Mouse (Mus musculus) embryonic facial prominence, embryonic 10.5 days (tissue): ENCODE measurements around the gene Adam1a. TPM values are rescaled to one million over a fixed set of nuclear protein-coding genes. Genes with fewer than 3 reads are reported as not detected.

Experiments used
- DNase-seq: peaks from one replicate; pipeline ENCODE4 v3.0.0-alpha.2; 2017; ENCODE audit warnings: low spot score
- H3K27ac ChIP-seq: fragments of 300-500 bp; sonication (generic); replicated peaks from 2 replicates; pipeline ENCODE4 v1.5.1; 2016; ENCODE audit warnings: mild to moderate bottlenecking
- H3K27me3 ChIP-seq: fragments of 300-500 bp; sonication (generic); replicated peaks from 2 replicates; pipeline ENCODE4 v1.6.1; 2016; ENCODE audit warnings: low read depth, mild to moderate bottlenecking; ENCODE audit not compliant: poor library complexity, severe bottlenecking
- H3K36me3 ChIP-seq: fragments of 300-500 bp; sonication (generic); replicated peaks from 2 replicates; pipeline ENCODE4 v1.6.1; 2016; ENCODE audit warnings: mild to moderate bottlenecking, moderate library complexity
- H3K4me1 ChIP-seq: fragments of 300-500 bp; sonication (generic); 2 replicates; pipeline ENCODE4 v1.6.1; 2016
- H3K4me3 ChIP-seq: fragments of 300-500 bp; sonication (generic); 2 replicates; pipeline ENCODE4 v1.5.1; 2016; ENCODE audit warnings: mild to moderate bottlenecking, moderate library complexity
- H3K9me3 ChIP-seq: fragments of 300-500 bp; sonication (generic); 2 replicates; pipeline ENCODE4 v1.6.1; 2016; ENCODE audit warnings: mild to moderate bottlenecking
- WGBS: fragments of 180-500 bp; shearing (Covaris S2); methylation state at CpG from one replicate; pipeline ENCODE4 v1.1.7; 2016; 5-methylcytosine and 5-hydroxymethylcytosine counted together
- polyA plus RNA-seq: library from polyadenylated mRNA; unstranded; fragments of >200 nt; fragmentation: Nextera tagmentation; extraction: Ambion mirVana; gene quantifications from 2 replicates; pipeline ENCODE4 v1.2.1, GENCODE M21; 2016

Gene Adam1a
- polyA plus RNA-seq, 1 experiment from 2014 or later, result 1.6 TPM

GRCm38 (mm10) chr5:121546530-121546895 lies 1.2 kb upstream of the Adam1a start:
- DNase-seq, result peak; percentile 59
- Histone ChIP-seq H3K9me3 (no peaks in the 10 kb centered on the region), H3K36me3 (no peaks in the 10 kb centered on the region), H3K27me3 (no peaks in the 10 kb centered on the region), H3K4me3 (peak overlapping the region; percentile 92), H3K4me1 (peaks cover 28% of the 10 kb centered on the region), H3K27ac (peak overlapping the region; percentile 99)
- 46% methylated on average over 6 of the region's 6 CpGs for WGBS

- Histone ChIP-seq H3K9me3 (no peaks in the 10 kb centered on the region), H3K4me1 (peaks cover 28% of the 10 kb centered on the region), H3K27me3 (no peaks in the 10 kb centered on the region), H3K36me3 (0 out of 2 replicates have a peak, but pooled peaks cover 1% of the 10 kb centered on the region), H3K27ac (peak within 1 kb of the TSS; percentile 99), H3K4me3 (peak within 1 kb of the TSS; percentile 92)
- DNase-seq, result peak; percentile 98
- WGBS, result 2% methylated on average over 55 of the region's 55 CpGs
Observed at GRCm38 (mm10) chr5:121545793-121546529, 679 bp upstream of the Adam1a start, which contains the start of gene Mapkapk5. Gene Mapkapk5, minus strand, starts transcription at chr5:121545905.

- peaks cover 28% of the 10 kb centered on the region for H3K4me1 ChIP-seq
- 81% methylated on average over 3 of the region's 3 CpGs for WGBS
- no peak for DNase-seq
- no peak overlapping the region for H3K4me3 ChIP-seq
- H3K27me3 ChIP-seq, result no peaks in the 10 kb centered on the region
- peaks cover 23% of the 10 kb centered on the region for H3K36me3 ChIP-seq
- no peak overlapping the region for H3K27ac ChIP-seq
- no peaks in the 10 kb centered on the region for H3K9me3 ChIP-seq
Observed at GRCm38 (mm10) chr5:121543370-121543769, 1.9 kb downstream of the Adam1a start.

- DNase-seq, result no peak
- H3K9me3 ChIP-seq, result no peaks in the 10 kb centered on the region
- H3K36me3 ChIP-seq, result peaks cover 45% of the 10 kb centered on the region
- no peaks in the 10 kb centered on the region for H3K27me3 ChIP-seq
- WGBS, result 91% methylated on average over 7 of the region's 7 CpGs
- peaks cover 22% of the 10 kb centered on the region for H3K4me1 ChIP-seq
- H3K27ac ChIP-seq, result no peak overlapping the region
- no peak overlapping the region for H3K4me3 ChIP-seq
Observed at GRCm38 (mm10) chr5:121541235-121541634, 4.0 kb downstream of the Adam1a start.

GRCm38 (mm10) chr5:121540066-121540465 lies 5.2 kb downstream of the Adam1a start:
- Histone ChIP-seq H3K9me3 (no peaks in the 10 kb centered on the region), H3K27ac (no peak overlapping the region), H3K27me3 (no peaks in the 10 kb centered on the region), H3K4me3 (no peak overlapping the region), H3K4me1 (peaks cover 22% of the 10 kb centered on the region), H3K36me3 (peaks cover 56% of the 10 kb centered on the region)
- no peak for DNase-seq
- WGBS, result 92% methylated on average over 5 of the region's 5 CpGs

GRCm38 (mm10) chr5:121537588-121537987 lies 7.7 kb downstream of the Adam1a start:
- H3K4me3 ChIP-seq, result no peak overlapping the region
- H3K9me3 ChIP-seq, result no peaks in the 10 kb centered on the region
- no peak for DNase-seq
- peaks cover 79% of the 10 kb centered on the region for H3K36me3 ChIP-seq
- 83% methylated on average over 2 of the region's 2 CpGs for WGBS
- no peaks in the 10 kb centered on the region for H3K27me3 ChIP-seq
- no peak overlapping the region for H3K27ac ChIP-seq
- H3K4me1 ChIP-seq, result peaks cover 5% of the 10 kb centered on the region; the same call in 1 of the 2 replicates

- Histone ChIP-seq H3K4me1 (no peaks in the 10 kb centered on the region), H3K27ac (no peak overlapping the region), H3K9me3 (no peaks in the 10 kb centered on the region), H3K4me3 (no peak overlapping the region), H3K27me3 (no peaks in the 10 kb centered on the region), H3K36me3 (peaks cover 85% of the 10 kb centered on the region)
- no peak for DNase-seq
- 82% methylated on average over 7 of the region's 7 CpGs for WGBS
Observed at GRCm38 (mm10) chr5:121536921-121537555, 8.2 kb downstream of the Adam1a start.

GRCm38 (mm10) chr5:121535116-121535515 lies 10.2 kb downstream of the Adam1a start:
- Histone ChIP-seq H3K4me1 (no peaks in the 10 kb centered on the region), H3K27ac (no peak overlapping the region), H3K9me3 (no peaks in the 10 kb centered on the region), H3K27me3 (no peaks in the 10 kb centered on the region), H3K36me3 (peaks cover 97% of the 10 kb centered on the region), H3K4me3 (no peak overlapping the region)
- WGBS, result 91% methylated on average over 3 of the region's 3 CpGs
- no peak for DNase-seq

- H3K9me3 ChIP-seq, result no peaks in the 10 kb centered on the region
- peak; percentile 25 for DNase-seq
- no peak overlapping the region for H3K4me3 ChIP-seq
- peaks cover 98% of the 10 kb centered on the region for H3K36me3 ChIP-seq
- H3K27ac ChIP-seq, result no peak overlapping the region
- H3K4me1 ChIP-seq, result no peaks in the 10 kb centered on the region
- 92% methylated on average over 5 of the region's 5 CpGs for WGBS
- no peaks in the 10 kb centered on the region for H3K27me3 ChIP-seq
Observed at GRCm38 (mm10) chr5:121534521-121534920, 10.8 kb downstream of the Adam1a start.

- WGBS, result 84% methylated on average over 8 of the region's 8 CpGs
- Histone ChIP-seq H3K4me1 (no peaks in the 10 kb centered on the region), H3K36me3 (peaks cover 93% of the 10 kb centered on the region), H3K4me3 (no peak overlapping the region), H3K9me3 (no peaks in the 10 kb centered on the region), H3K27me3 (no peaks in the 10 kb centered on the region), H3K27ac (no peak overlapping the region)
- no peak for DNase-seq
Observed at GRCm38 (mm10) chr5:121526961-121527360, 18.3 kb downstream of the Adam1a start.

GRCm38 (mm10) chr5:121526526-121526925 lies 18.8 kb downstream of the Adam1a start:
- H3K36me3 ChIP-seq, result peaks cover 93% of the 10 kb centered on the region
- 93% methylated on average over 7 of the region's 7 CpGs for WGBS

GRCm38 (mm10) chr5:121525774-121526450 lies 19.4 kb downstream of the Adam1a start:
- no peak overlapping the region for H3K27ac ChIP-seq
- no peaks in the 10 kb centered on the region for H3K4me1 ChIP-seq
- no peak overlapping the region for H3K4me3 ChIP-seq
- no peaks in the 10 kb centered on the region for H3K9me3 ChIP-seq
- peaks cover 93% of the 10 kb centered on the region for H3K36me3 ChIP-seq
- H3K27me3 ChIP-seq, result no peaks in the 10 kb centered on the region
- no peak for DNase-seq
- WGBS, result 89% methylated on average over 14 of the region's 14 CpGs

More at GRCm38 (mm10) chr5:121526526-121526925, 18.8 kb downstream of the Adam1a start:
- no peak for DNase-seq
- Histone ChIP-seq H3K4me3 (no peak overlapping the region), H3K27me3 (no peaks in the 10 kb centered on the region), H3K9me3 (no peaks in the 10 kb centered on the region), H3K4me1 (no peaks in the 10 kb centered on the region), H3K27ac (no peak overlapping the region)
